Mouse (Mus musculus) embryo, embryonic 10 days (tissue): ENCODE measurements at regions not wholly inside any gene's neighbourhood (a gene's known extent, or its start where the extent isn't known, plus 50 kb on each side); places are given as distances from the start of the nearest gene placed in this dataset.

Source experiments
- DNase-seq: peaks from one replicate; pipeline ENCODE4 v3.0.0-alpha.2; 2015; ENCODE audit warnings: low spot score

GRCm38 (mm10) chr12:92292460-92293340 is 443.7 kb upstream of the Sel1l start:
- peak; percentile 62 for DNase-seq

- DNase-seq: no peak
Measured at GRCm38 (mm10) chr12:92291490-92291889, 442.5 kb upstream of the Sel1l start.

DNA sequence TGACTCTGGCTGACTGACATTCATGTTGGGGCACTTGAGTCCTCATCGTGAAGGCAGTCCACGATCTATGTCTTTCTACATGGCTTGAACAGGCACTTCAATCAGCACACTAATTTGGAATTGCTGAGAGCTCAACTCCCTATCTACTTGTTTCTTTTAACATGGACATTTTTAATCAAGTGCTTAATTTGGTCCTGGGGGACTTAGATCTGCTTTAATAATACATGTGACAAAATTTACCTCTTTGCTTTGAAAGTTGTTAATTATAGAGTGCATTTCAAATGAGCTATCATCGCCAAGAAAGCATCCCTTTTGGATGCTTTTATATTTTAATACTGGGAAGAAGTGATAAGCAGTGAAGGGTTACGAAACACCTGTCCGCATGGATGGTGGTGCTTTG is 436.6 kb upstream of the Sel1l start:
- no peak for DNase-seq

- no peak for DNase-seq
Measured at GRCm38 (mm10) chr12:92280470-92280869, 431.5 kb upstream of the Sel1l start.

GRCm38 (mm10) chr12:92251962-92252361 is 403.0 kb upstream of the Sel1l start:
- DNase-seq: no peak

GRCm38 (mm10) chr12:92246790-92247451 is 398.0 kb upstream of the Sel1l start:
- peak; percentile 6 for DNase-seq

- no peak for DNase-seq
Measured at GRCm38 (mm10) chr12:92239956-92240699, 391.2 kb upstream of the Sel1l start.

DNA sequence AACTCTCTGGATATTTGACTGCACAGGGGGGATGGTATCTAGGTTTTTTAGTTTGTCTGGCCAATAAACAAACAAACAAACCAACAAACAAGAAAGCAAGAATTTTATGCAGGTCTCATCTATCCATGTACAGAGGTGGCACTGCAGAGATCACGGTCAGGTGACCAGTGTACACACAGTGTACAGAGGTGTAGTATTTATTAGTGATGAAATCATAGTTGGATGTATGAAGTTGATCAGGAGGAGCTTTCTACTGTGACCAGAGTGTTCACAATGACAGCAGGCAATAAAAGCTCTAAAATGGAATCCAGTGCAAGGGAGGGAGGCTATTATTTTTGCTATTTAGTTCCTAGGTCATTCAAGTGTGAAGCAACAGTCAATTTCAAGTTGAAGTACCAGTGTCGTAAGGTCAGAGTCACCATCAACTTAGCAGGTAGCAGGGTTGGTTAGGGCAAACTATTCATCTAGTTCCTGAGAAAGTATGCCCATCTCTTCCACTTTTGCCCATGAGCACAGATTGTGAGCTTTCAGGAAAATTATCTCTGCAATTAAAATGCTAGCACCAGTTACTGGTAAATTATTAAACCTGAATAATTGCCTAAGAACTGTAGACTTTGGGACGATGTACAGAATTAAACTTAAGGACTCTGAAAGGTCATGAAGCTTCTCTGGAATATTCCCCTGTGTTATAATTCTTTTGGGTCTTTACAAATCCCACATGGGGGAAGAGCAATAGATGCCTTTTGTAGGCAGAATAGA is 384.9 kb upstream of the Sel1l start:
- no peak for DNase-seq

DNA sequence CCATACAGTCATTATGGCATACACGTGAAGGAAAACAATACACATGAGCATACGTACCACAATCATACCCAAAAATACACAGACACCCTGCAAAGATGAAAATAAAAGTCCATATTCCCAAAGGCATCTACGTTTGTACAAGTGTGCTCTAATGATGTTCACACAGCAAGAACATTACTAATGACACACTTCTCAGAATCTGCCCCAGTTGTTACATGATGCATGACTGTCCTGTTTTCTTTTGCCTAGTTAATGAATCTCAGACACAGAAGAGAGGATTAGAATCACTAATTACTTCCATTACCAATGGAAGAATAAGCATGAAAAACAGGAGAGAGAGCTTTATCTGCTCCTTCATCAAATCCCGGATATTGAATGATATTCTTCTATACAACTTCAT is 379.6 kb upstream of the Sel1l start:
- DNase-seq: no peak

GRCm38 (mm10) chr12:92203351-92203750 is 354.4 kb upstream of the Sel1l start:
- DNase-seq: no peak

- no peak for DNase-seq
Measured at GRCm38 (mm10) chr12:92200602-92201001, 351.6 kb upstream of the Sel1l start.

GRCm38 (mm10) chr12:92198738-92199477 is 350.0 kb upstream of the Sel1l start:
- no peak for DNase-seq

DNA sequence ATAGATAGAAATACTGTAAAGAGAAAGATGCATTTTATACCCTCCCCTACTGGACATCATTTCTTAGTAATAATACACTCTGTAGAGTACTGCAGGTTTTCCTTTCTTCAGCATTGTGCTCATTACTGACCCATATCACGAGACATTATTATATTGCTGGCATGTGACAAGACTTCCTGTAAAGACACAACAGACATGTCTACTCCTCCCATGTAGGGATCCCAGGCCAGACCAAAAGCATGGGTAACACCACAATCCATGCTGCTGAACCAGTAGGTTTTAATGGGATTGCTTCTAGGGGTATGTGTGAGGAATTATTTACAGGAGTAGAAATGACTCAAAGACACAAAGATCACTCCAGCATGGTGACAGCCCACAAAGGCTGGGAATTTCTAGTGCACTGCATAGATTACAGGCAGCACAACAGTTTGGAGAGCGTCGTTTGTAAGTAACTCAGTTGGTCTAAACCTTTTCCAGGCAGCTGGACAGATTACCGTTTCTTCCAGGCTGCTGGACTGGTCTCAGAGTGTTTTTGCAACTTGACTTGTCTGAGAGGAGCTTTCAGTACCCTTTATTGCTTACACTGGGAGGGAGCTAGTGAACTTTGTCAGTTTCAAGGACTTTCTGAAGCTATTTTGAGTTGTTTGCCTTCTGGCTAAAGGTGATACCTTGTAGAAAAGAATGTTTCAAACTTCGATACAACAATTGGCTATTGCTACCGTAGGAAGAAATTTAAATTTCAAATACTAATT is 345.2 kb upstream of the Sel1l start:
- DNase-seq: no peak

DNA sequence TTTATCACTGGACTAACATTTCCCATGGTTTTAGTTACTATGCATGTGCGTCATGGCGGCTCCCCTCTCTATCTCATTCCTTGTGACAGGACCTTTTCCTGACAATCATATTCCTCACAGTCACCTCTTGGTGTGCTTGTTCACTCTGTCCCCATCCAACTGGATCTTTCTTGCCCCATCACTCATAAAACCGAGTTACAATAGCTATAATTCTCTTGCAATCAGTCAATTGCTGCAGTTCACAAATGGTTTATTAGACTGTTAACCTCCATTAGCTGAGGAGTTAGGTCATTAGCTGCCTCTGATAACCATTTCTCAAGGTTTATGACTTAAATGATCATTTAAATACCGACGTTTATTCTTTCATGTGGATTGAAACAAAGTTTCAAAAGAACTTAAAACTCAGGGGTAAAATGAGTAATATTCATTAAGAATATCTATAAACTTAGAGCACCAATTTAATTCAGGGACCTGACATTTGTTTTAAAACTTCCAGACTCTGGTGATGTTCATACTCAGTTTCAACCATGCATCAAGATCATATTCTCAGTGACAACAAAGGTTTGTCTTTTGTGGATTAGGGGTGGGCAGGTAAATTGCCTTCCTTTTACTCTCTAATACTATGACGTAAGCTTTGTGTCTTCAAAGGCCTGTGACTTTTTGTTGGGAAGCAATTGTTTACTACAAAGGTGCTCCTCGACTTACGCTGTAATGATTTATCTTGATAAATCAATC is 344.4 kb upstream of the Sel1l start:
- DNase-seq: no peak

DNA sequence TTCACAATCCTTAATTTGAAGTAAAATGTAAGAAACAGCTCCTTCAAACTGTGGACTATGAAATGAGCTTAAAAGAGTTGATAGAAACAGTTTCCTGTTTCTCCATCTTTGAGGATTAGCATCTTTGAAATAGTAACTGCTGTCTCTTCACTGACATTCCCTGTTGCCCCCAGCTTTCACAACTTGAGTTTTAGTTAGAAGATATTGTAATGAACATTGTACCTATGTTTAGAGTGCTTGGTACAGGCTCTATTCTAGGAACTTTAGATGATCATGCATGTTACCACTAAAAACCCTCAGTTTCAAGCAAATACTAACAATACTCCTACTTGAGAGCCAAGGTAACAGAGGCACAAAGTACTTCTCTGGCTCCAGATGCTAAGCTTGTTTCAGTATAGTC is 340.1 kb upstream of the Sel1l start:
- DNase-seq: no peak

DNA sequence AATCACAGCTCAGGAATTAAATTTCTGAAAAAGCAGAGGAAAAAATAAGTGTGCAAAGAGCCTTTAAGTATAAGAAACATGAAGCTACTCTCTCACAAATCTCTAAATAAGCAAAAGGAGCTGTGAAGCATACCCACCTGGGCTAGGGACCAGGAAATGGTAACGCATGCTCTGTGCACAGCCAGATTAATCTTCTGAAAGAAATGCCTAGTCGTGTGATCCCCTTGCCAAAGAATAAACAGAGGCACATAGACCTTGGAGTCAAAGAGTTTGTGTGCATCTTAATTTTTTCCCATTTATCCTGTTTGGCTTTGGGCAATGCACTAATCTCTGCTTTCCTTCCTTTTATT is 338.2 kb upstream of the Sel1l start:
- DNase-seq: no peak

DNA sequence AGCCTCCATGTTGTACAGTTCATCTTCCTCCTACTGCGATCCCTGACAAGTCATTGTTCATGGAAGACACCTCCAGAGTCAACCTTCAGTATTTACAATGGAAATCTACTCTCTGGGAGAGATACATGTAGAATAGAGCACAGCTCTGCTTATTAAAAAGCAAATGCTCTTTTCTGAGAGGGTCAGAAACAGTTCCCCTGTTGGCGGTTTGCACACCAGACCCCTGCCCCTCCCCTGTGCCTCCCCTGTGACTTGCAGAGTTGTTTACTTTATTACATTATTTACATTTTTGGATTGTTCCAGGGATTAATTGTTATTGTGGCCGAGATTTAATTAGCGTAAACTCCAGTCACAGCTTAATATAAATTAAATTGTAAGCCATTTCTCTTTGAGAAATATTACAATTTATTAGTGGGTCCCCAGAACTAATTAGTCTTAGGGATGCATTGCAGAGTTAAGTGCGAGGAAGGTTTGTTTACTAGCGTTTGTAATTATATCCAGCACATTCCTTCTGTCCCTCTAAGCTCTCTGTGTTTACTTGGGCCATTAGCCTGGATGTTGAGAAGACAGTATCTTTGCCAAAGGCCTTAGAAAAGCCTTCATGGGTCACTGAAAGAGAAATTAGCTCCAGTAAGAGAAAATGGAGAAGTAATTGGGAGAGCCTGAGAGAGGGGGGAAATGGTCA is 337.6 kb upstream of the Sel1l start:
- DNase-seq: no peak

DNA sequence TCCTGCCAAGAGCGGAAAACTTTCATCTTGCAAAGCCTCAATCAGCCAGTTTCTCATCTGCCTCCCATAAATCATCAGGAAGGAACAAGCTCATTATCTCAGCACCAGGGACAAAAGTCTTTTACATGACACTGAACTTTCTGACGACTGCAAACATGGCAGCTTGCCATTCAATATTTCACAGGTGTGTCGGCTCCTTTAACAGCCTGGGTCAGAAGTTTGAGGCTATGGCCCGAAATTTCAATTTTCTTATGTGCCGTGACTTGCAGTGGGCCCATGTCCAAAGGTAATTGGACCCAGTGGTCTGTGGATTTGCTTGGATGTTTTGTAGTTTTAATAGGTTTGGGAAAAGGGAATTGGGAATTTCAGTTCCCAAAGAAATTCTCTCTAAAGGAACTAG is 330.3 kb upstream of the Sel1l start:
- no peak for DNase-seq

- no peak for DNase-seq
Measured at GRCm38 (mm10) chr12:92156726-92157125, 307.8 kb upstream of the Sel1l start.

- no peak for DNase-seq
Measured at GRCm38 (mm10) chr12:92152922-92153235, 303.9 kb upstream of the Sel1l start.
